In genomic region chr13:49344567-49344966, GRCm38 (mm10) we compare ENCODE assay signal across 9 mouse cellular contexts. TPM values are rescaled to one million over a fixed set of nuclear protein-coding genes. Genes with fewer than 3 reads are reported as not detected.
DNase-seq lines count a peak whose midpoint lies in the region; ATAC-seq lines count a peak whose summit lies in the region.
"Had no signal": no experiment of that assay in that cellular context is flagged by ENCODE, and none has a peak within 500 bp of the region (broad histone marks: within the 10 kb centered on the region; RNA-seq: fewer than 3 reads in every experiment).

No protein-coding gene starts in this region.

- intact Hi-C loops in left cerebral cortex, postnatal 10 days (cut with DNase I), result loop anchor here (5.0 kb wide), 1 partner anchor 78 kb away; the partner anchor contains the start of gene Ippk

- WGBS in hindbrain, embryonic 12.5 days, result 81% methylated on average over 8 of the region's 8 CpGs
- WGBS in hindbrain, embryonic 11.5 days, result 94% methylated on average over 8 of the region's 8 CpGs
- WGBS in liver, embryonic 15.5 days (ENCODE audit: insufficient replicate concordance), result 33% methylated on average over 8 of the region's 8 CpGs
- 83% methylated on average over 8 of the region's 8 CpGs for WGBS in kidney, embryonic 14.5 days

- no peak overlapping the region for H3K9ac ChIP-seq in hindbrain, embryonic 12.5 days
- H3K9ac ChIP-seq in hindbrain, embryonic 11.5 days (ENCODE audit: low read depth, low read length), result no peak overlapping the region
- peak overlapping the region; percentile 3; the same call in 1 of the 2 replicates for H3K9ac ChIP-seq in liver, embryonic 15.5 days
- H3K9ac ChIP-seq in kidney, embryonic 14.5 days (ENCODE audit: low read depth, low read length), result no peak overlapping the region

- DNase-seq in hindbrain, embryonic 11.5 days (ENCODE audit: low spot score), result no peak
- DNase-seq in left cerebral cortex, postnatal 10 days (ENCODE audit: extremely low spot score in 1 of 2, low spot score in 2 of 2), result no peak
- no peak for DNase-seq in adrenal gland, adult (ENCODE audit: inconsistent age in 2 of 2, low spot score in 1 of 2)
- DNase-seq: thymus, adult 2 months had no signal

- peak overlapping the region; percentile 72 for H3K4me2 ChIP-seq in hindbrain, embryonic 12.5 days (replicated peaks)
- no peak overlapping the region for H3K4me2 ChIP-seq in hindbrain, embryonic 11.5 days (replicated peaks; ENCODE audit: low read depth, low read length)
- peak overlapping the region; percentile 94 for H3K4me2 ChIP-seq in liver, embryonic 15.5 days
- H3K4me2 ChIP-seq in kidney, embryonic 14.5 days (replicated peaks; ENCODE audit: low read depth, low read length), result no peak overlapping the region

- no peaks in the 10 kb centered on the region for H3K27me3 ChIP-seq in hindbrain, embryonic 12.5 days
- H3K27me3 ChIP-seq in hindbrain, embryonic 11.5 days (ENCODE audit: control insufficient read depth, insufficient read depth, low read length), result no peaks in the 10 kb centered on the region
- H3K27me3 ChIP-seq in erythroblast, embryonic 14.5 days (ENCODE audit: control insufficient read depth), result no peaks in the 10 kb centered on the region
- no peaks in the 10 kb centered on the region for H3K27me3 ChIP-seq in liver, embryonic 15.5 days
- H3K27me3 ChIP-seq in kidney, embryonic 14.5 days (ENCODE audit: control insufficient read depth, insufficient read depth, low read length), result no peaks in the 10 kb centered on the region

- no peaks in the 10 kb centered on the region for H3K9me3 ChIP-seq in hindbrain, embryonic 12.5 days (replicated peaks)
- H3K9me3 ChIP-seq in hindbrain, embryonic 11.5 days (ENCODE audit: control insufficient read depth, low read length), result no peaks in the 10 kb centered on the region
- H3K9me3 ChIP-seq in erythroblast, embryonic 14.5 days (ENCODE audit: control insufficient read depth, low read length), result no peaks in the 10 kb centered on the region
- no peaks in the 10 kb centered on the region for H3K9me3 ChIP-seq in liver, embryonic 15.5 days (replicated peaks)
- H3K9me3 ChIP-seq in kidney, embryonic 14.5 days (ENCODE audit: control insufficient read depth, low read length), result no peaks in the 10 kb centered on the region

- no peaks in the 10 kb centered on the region for H3K36me3 ChIP-seq in hindbrain, embryonic 12.5 days
- no peaks in the 10 kb centered on the region for H3K36me3 ChIP-seq in hindbrain, embryonic 11.5 days (ENCODE audit: control insufficient read depth, insufficient read depth, low read length)
- H3K36me3 ChIP-seq in erythroblast, embryonic 14.5 days (ENCODE audit: control insufficient read depth), result peaks cover 20% of the 10 kb centered on the region
- no peaks in the 10 kb centered on the region for H3K36me3 ChIP-seq in liver, embryonic 15.5 days (replicated peaks)
- no peaks in the 10 kb centered on the region for H3K36me3 ChIP-seq in kidney, embryonic 14.5 days (ENCODE audit: control insufficient read depth, insufficient read depth, low read length)

- 0 out of 2 replicates have a peak overlapping the region, but pooled peaks have one; percentile 3 for H3K4me3 ChIP-seq in hindbrain, embryonic 12.5 days
- no peak overlapping the region for H3K4me3 ChIP-seq in hindbrain, embryonic 11.5 days (ENCODE audit: low read depth, low read length)
- H3K4me3 ChIP-seq in brown adipose tissue, adult 24 weeks (ENCODE audit: insufficient read depth, low read depth, low read length), result no peak overlapping the region
- peak overlapping the region; percentile 26 for H3K4me3 ChIP-seq in erythroblast, embryonic 14.5 days (replicated peaks)
- H3K4me3 ChIP-seq in liver, embryonic 15.5 days (replicated peaks), result no peak overlapping the region
- H3K4me3 ChIP-seq in kidney, embryonic 14.5 days (ENCODE audit: low read length), result no peak overlapping the region

- ATAC-seq in hindbrain, embryonic 12.5 days (ENCODE audit: low FRiP score), result no peak
- no peak for ATAC-seq in hindbrain, embryonic 11.5 days (ENCODE audit: low FRiP score)
- 0 out of 2 replicates have a peak, but pooled peaks have one; percentile 1 for ATAC-seq in liver, embryonic 15.5 days (ENCODE audit: insufficient read depth)
- no peak for ATAC-seq in kidney, embryonic 14.5 days (ENCODE audit: low FRiP score, low TSS enrichment)

- peaks cover 66% of the 10 kb centered on the region for H3K4me1 ChIP-seq in hindbrain, embryonic 12.5 days
- H3K4me1 ChIP-seq in hindbrain, embryonic 11.5 days (replicated peaks; ENCODE audit: control insufficient read depth, insufficient read depth, low read length), result peaks cover 9% of the 10 kb centered on the region
- peaks cover 35% of the 10 kb centered on the region for H3K4me1 ChIP-seq in brown adipose tissue, adult 24 weeks (ENCODE audit: control insufficient read depth, insufficient read depth, insufficient read length, low read length)
- peaks cover 89% of the 10 kb centered on the region for H3K4me1 ChIP-seq in erythroblast, embryonic 14.5 days (ENCODE audit: control insufficient read depth)
- peaks cover 85% of the 10 kb centered on the region for H3K4me1 ChIP-seq in liver, embryonic 15.5 days (replicated peaks)
- H3K4me1 ChIP-seq in kidney, embryonic 14.5 days (ENCODE audit: control insufficient read depth, insufficient read depth, low read length), result peaks cover 16% of the 10 kb centered on the region

- H3K27ac ChIP-seq in hindbrain, embryonic 12.5 days, result no peak overlapping the region
- H3K27ac ChIP-seq in hindbrain, embryonic 11.5 days (ENCODE audit: low read depth, low read length), result no peak overlapping the region
- H3K27ac ChIP-seq in brown adipose tissue, adult 24 weeks (replicated peaks; ENCODE audit: low read depth, low read length), result peak overlapping the region; percentile 75
- peak overlapping the region; percentile 60 for H3K27ac ChIP-seq in liver, embryonic 15.5 days (replicated peaks)
- H3K27ac ChIP-seq in kidney, embryonic 14.5 days (ENCODE audit: low read depth, low read length), result no peak overlapping the region

RNA-seq across cellular contexts. Expression of gene Bicd2, which starts 3.2 kb away (rescaled TPM):
- 40.7 and 44.2 TPM in 2 replicates for polyA plus RNA-seq in hindbrain, embryonic 12.5 days (2016; fragmentation: Nextera tagmentation; extraction: Ambion mirVana)
- polyA plus RNA-seq in hindbrain, embryonic 11.5 days (2014; fragmentation: Nextera tagmentation; extraction: Ambion mirVana), result 26.9 and 29.5 TPM in 2 replicates
- polyA plus RNA-seq in brown adipose tissue, adult 24 weeks (2012; ENCODE audit: insufficient read depth, insufficient read length, missing spikeins), result 34.0 and 37.1 TPM in 2 replicates
- 0.91 and 1.3 TPM in 2 replicates for polyA plus RNA-seq in erythroblast, embryonic 14.5 days (2012)
- 7.5 and 8.0 TPM in 2 replicates for polyA plus RNA-seq in liver, embryonic 15.5 days (2015; fragmentation: Nextera tagmentation; extraction: Ambion mirVana)
- 10 to 100 TPM; 44.5 to 45.7 TPM for total RNA-seq in left cerebral cortex, postnatal 10 days (2021)
- 17.1 and 26.1 TPM in 2 replicates for polyA plus RNA-seq in kidney, embryonic 14.5 days (2014; fragmentation: Nextera tagmentation; extraction: Ambion mirVana)

RNA-seq across cellular contexts. Expression of gene Fgd3, which starts 24.5 kb away (rescaled TPM):
- 1.1 and 1.2 TPM in 2 replicates for polyA plus RNA-seq in hindbrain, embryonic 12.5 days (2016; fragmentation: Nextera tagmentation; extraction: Ambion mirVana)
- polyA plus RNA-seq in hindbrain, embryonic 11.5 days (2014; fragmentation: Nextera tagmentation; extraction: Ambion mirVana), result 0.56 and 1.1 TPM in 2 replicates
- polyA plus RNA-seq in brown adipose tissue, adult 24 weeks (2012; ENCODE audit: insufficient read depth, insufficient read length, missing spikeins), result 0.59 and 1.1 TPM in 2 replicates
- polyA plus RNA-seq in erythroblast, embryonic 14.5 days (2012), result 0.02 TPM in 1 of 2 replicates, not detected in the other
- 0.52 TPM in 2 replicates for polyA plus RNA-seq in liver, embryonic 15.5 days (2015; fragmentation: Nextera tagmentation; extraction: Ambion mirVana)
- total RNA-seq in left cerebral cortex, postnatal 10 days (2021), result 10 to 100 TPM in 1 of 2 experiments, 1 to 10 TPM in 1; 8.7 to 10.2 TPM
- polyA plus RNA-seq in kidney, embryonic 14.5 days (2014; fragmentation: Nextera tagmentation; extraction: Ambion mirVana), result 0.20 and 0.46 TPM in 2 replicates

Comparison
In these comparisons a context has a peak if more than half of its experiments do, and no peak if none do; other contexts are left out.
1. H3K4me2 ChIP-seq: peak in hindbrain, embryonic 12.5 days (single experiment) and liver, embryonic 15.5 days (single experiment); none in hindbrain, embryonic 11.5 days (single experiment) and kidney, embryonic 14.5 days (single experiment).
2. H3K4me3 ChIP-seq: peak in hindbrain, embryonic 12.5 days (single experiment) and erythroblast, embryonic 14.5 days (single experiment); none in hindbrain, embryonic 11.5 days (single experiment), brown adipose tissue, adult 24 weeks (single experiment), liver, embryonic 15.5 days (single experiment) and kidney, embryonic 14.5 days (single experiment).
3. H3K27ac ChIP-seq: peak in brown adipose tissue, adult 24 weeks (single experiment) and liver, embryonic 15.5 days (single experiment); none in hindbrain, embryonic 12.5 days (single experiment), hindbrain, embryonic 11.5 days (single experiment) and kidney, embryonic 14.5 days (single experiment).